Mouse (Mus musculus) hindbrain, embryonic 16.5 days (tissue): ENCODE results near the gene Mcl1. TPM values are rescaled to one million over a fixed set of nuclear protein-coding genes. Genes with fewer than 3 reads are reported as not detected.

Source experiments
- ATAC-seq: fragments of 200-750 bp; cut with Nextera tagmentation; 2 replicates; pipeline ENCODE4 v1.8.0; 2017; ENCODE audit warnings: moderate TSS enrichment, moderate library complexity
- H3K27ac ChIP-seq: fragments of 300-500 bp; sonication (generic); 2 replicates; pipeline ENCODE4 v1.5.1; 2014; ENCODE audit warnings: low read depth, mild to moderate bottlenecking, control low read depth, low read length, moderate library complexity
- H3K27me3 ChIP-seq: fragments of 300-500 bp; sonication (generic); replicated peaks from 2 replicates; pipeline ENCODE4 v1.6.1; 2014; ENCODE audit warnings: low read length; ENCODE audit not compliant: control insufficient read depth, insufficient read depth
- H3K36me3 ChIP-seq: fragments of 300-500 bp; sonication (generic); 2 replicates; pipeline ENCODE4 v1.6.1; 2014; ENCODE audit warnings: mild to moderate bottlenecking, low read length, moderate library complexity, mixed read lengths; ENCODE audit not compliant: control insufficient read depth, insufficient read depth
- H3K4me1 ChIP-seq: fragments of 300-500 bp; sonication (generic); 2 replicates; pipeline ENCODE4 v1.6.1; 2014; ENCODE audit warnings: low read depth, low read length; ENCODE audit not compliant: control insufficient read depth, insufficient read depth
- H3K4me2 ChIP-seq: fragments of 300-500 bp; sonication (generic); 2 replicates; pipeline ENCODE4 v1.6.1; 2014; ENCODE audit warnings: mild to moderate bottlenecking, low read length, control low read depth, moderate library complexity
- H3K4me3 ChIP-seq: fragments of 300-500 bp; sonication (generic); 2 replicates; pipeline ENCODE4 v1.5.1; 2014; ENCODE audit warnings: mild to moderate bottlenecking, low read length, control low read depth, moderate library complexity
- H3K9ac ChIP-seq: fragments of 300-500 bp; sonication (generic); 2 replicates; pipeline ENCODE4 v1.6.1; 2014; ENCODE audit warnings: low read depth, mild to moderate bottlenecking, control low read depth, low read length, moderate library complexity
- H3K9me3 ChIP-seq: fragments of 300-500 bp; sonication (generic); 2 replicates; pipeline ENCODE4 v1.6.1; 2014; ENCODE audit warnings: mild to moderate bottlenecking, low read length, moderate library complexity; ENCODE audit not compliant: control insufficient read depth
- WGBS: fragments of 180-500 bp; shearing (Covaris S2); extraction: QIAGEN DNeasy Blood & Tissue Kit; methylation state at CpG from one replicate; pipeline ENCODE4 v1.1.7; 2014; 5-methylcytosine and 5-hydroxymethylcytosine counted together
- polyA plus RNA-seq: library from polyadenylated mRNA; unstranded; fragments of >200 nt; fragmentation: Nextera tagmentation; extraction: Ambion mirVana; gene quantifications from 2 replicates; pipeline ENCODE4 v1.2.1, GENCODE M21; 2015

Mcl1 gene
- polyA plus RNA-seq, 1 experiment from 2014 or later: 20.2 TPM

GRCm38 (mm10) chr3:95694808-95695703 lies 36.5 kb downstream of the Mcl1 start:
- H3K4me3 ChIP-seq: no peak overlapping the region
- no peak overlapping the region for H3K27ac ChIP-seq
- 87% methylated on average over 11 of the region's 11 CpGs for WGBS
- H3K4me2 ChIP-seq: no peak overlapping the region
- H3K27me3 ChIP-seq: no peaks in the 10 kb centered on the region
- H3K4me1 ChIP-seq: no peaks in the 10 kb centered on the region; the same call in 1 of the 2 replicates
- no peak overlapping the region for H3K9ac ChIP-seq
- no peaks in the 10 kb centered on the region for H3K36me3 ChIP-seq
- no peaks in the 10 kb centered on the region for H3K9me3 ChIP-seq
- no peak for ATAC-seq

DNA sequence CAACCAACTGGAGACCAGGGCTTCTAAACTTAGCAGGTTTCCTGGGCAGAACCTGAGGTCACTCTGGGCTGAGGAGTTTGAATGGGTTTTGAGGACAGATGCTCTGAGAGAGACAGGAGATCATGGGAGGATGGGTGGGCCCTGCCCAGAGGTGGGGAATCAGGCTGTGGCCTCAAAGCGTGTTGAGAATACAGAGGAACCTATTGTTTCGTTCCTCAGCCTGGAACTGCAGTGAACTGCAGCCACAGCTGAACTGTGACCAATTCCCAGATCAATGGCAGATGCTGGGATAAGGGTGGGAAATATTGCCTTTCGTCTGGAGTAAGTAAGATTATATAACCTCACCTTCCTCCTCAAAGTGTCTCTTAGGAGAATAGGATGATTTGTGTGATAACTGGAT lies 37.2 kb downstream of the Mcl1 start:
- Histone ChIP-seq H3K4me3 (no peak overlapping the region), H3K36me3 (no peaks in the 10 kb centered on the region), H3K9me3 (no peaks in the 10 kb centered on the region), H3K27me3 (no peaks in the 10 kb centered on the region), H3K4me1 (no peaks in the 10 kb centered on the region; the same call in 1 of the 2 replicates), H3K9ac (no peak overlapping the region), H3K27ac (no peak overlapping the region), H3K4me2 (no peak overlapping the region)
- 25% methylated on average over 3 of the region's 3 CpGs for WGBS
- ATAC-seq: no peak

- no peaks in the 10 kb centered on the region for H3K9me3 ChIP-seq
- no peak for ATAC-seq
- no peak overlapping the region for H3K9ac ChIP-seq
- WGBS: 40% methylated on average over 7 of the region's 7 CpGs
- no peaks in the 10 kb centered on the region; the same call in 1 of the 2 replicates for H3K4me1 ChIP-seq
- H3K27me3 ChIP-seq: no peaks in the 10 kb centered on the region
- H3K36me3 ChIP-seq: no peaks in the 10 kb centered on the region
- no peak overlapping the region for H3K27ac ChIP-seq
- H3K4me3 ChIP-seq: no peak overlapping the region
- no peak overlapping the region for H3K4me2 ChIP-seq
Observed at GRCm38 (mm10) chr3:95696360-95696759, 37.8 kb downstream of the Mcl1 start.

GRCm38 (mm10) chr3:95698286-95698685 lies 39.7 kb downstream of the Mcl1 start:
- Histone ChIP-seq H3K4me2 (no peak overlapping the region), H3K36me3 (no peaks in the 10 kb centered on the region), H3K27ac (no peak overlapping the region), H3K27me3 (no peaks in the 10 kb centered on the region), H3K4me3 (no peak overlapping the region), H3K9ac (no peak overlapping the region), H3K9me3 (no peaks in the 10 kb centered on the region), H3K4me1 (peaks cover 3% of the 10 kb centered on the region; the same call in 1 of the 2 replicates)
- WGBS: 94% methylated on average over 4 of the region's 4 CpGs
- ATAC-seq: no peak

- H3K27ac ChIP-seq: no peak overlapping the region
- no peaks in the 10 kb centered on the region for H3K27me3 ChIP-seq
- 53% methylated on average over 6 of the region's 6 CpGs for WGBS
- peaks cover 3% of the 10 kb centered on the region; the same call in 1 of the 2 replicates for H3K4me1 ChIP-seq
- ATAC-seq: peak; percentile 47
- no peaks in the 10 kb centered on the region for H3K9me3 ChIP-seq
- no peak overlapping the region for H3K4me3 ChIP-seq
- H3K36me3 ChIP-seq: no peaks in the 10 kb centered on the region
- H3K9ac ChIP-seq: no peak overlapping the region
- no peak overlapping the region for H3K4me2 ChIP-seq
Observed at GRCm38 (mm10) chr3:95700233-95700681, 41.7 kb downstream of the Mcl1 start.

DNA sequence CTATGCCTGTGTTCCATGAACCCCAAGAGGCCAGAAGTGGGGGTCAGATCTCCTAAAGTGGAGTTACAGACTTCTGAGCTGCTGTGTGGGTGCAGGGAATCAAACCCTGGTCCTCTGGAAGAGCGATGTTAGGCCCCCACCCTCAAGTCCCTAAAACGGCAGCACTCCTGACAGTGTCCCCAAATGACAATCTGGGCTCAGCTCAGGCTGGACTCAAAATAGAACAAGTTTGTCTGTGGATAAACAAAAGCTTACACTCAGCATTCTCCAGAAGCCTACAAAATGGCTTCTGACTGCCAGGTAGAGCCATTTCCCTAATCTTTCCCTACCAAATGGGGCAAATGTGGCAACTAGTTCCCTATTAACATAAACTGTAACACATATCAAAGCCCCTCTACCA lies 42.5 kb downstream of the Mcl1 start:
- no peak overlapping the region for H3K27ac ChIP-seq
- H3K4me3 ChIP-seq: no peak overlapping the region
- no peaks in the 10 kb centered on the region for H3K36me3 ChIP-seq
- no peaks in the 10 kb centered on the region for H3K27me3 ChIP-seq
- H3K4me2 ChIP-seq: no peak overlapping the region
- no peak overlapping the region for H3K9ac ChIP-seq
- peaks cover 3% of the 10 kb centered on the region; the same call in 1 of the 2 replicates for H3K4me1 ChIP-seq
- 87% methylated on average over 2 of the region's 2 CpGs for WGBS
- no peaks in the 10 kb centered on the region for H3K9me3 ChIP-seq
- no peak for ATAC-seq

GRCm38 (mm10) chr3:95701877-95702540 lies 43.4 kb downstream of the Mcl1 start:
- Histone ChIP-seq H3K27me3 (no peaks in the 10 kb centered on the region), H3K27ac (no peak overlapping the region), H3K9me3 (no peaks in the 10 kb centered on the region), H3K9ac (peak overlapping the region; percentile 35), H3K4me3 (peak overlapping the region; percentile 25), H3K4me2 (peak overlapping the region; percentile 49), H3K4me1 (peaks cover 3% of the 10 kb centered on the region; the same call in 1 of the 2 replicates), H3K36me3 (no peaks in the 10 kb centered on the region)
- WGBS: 5% methylated on average over 24 of the region's 24 CpGs
- peak; percentile 85 for ATAC-seq

- Histone ChIP-seq H3K4me3 (no peak overlapping the region), H3K4me1 (peaks cover 3% of the 10 kb centered on the region; the same call in 1 of the 2 replicates), H3K4me2 (no peak overlapping the region), H3K27me3 (no peaks in the 10 kb centered on the region), H3K36me3 (no peaks in the 10 kb centered on the region), H3K27ac (no peak overlapping the region), H3K9ac (no peak overlapping the region), H3K9me3 (no peaks in the 10 kb centered on the region)
- no peak for ATAC-seq
- WGBS: 96% methylated on average over 3 of the region's 3 CpGs
Observed at GRCm38 (mm10) chr3:95703276-95703675, 44.7 kb downstream of the Mcl1 start.

- no peak overlapping the region for H3K9ac ChIP-seq
- 91% methylated on average over 4 of the region's 4 CpGs for WGBS
- H3K36me3 ChIP-seq: no peaks in the 10 kb centered on the region
- ATAC-seq: no peak
- no peak overlapping the region for H3K4me2 ChIP-seq
- no peaks in the 10 kb centered on the region for H3K27me3 ChIP-seq
- H3K9me3 ChIP-seq: no peaks in the 10 kb centered on the region
- H3K4me3 ChIP-seq: no peak overlapping the region
- H3K27ac ChIP-seq: no peak overlapping the region
- H3K4me1 ChIP-seq: peaks cover 3% of the 10 kb centered on the region; the same call in 1 of the 2 replicates
Observed at GRCm38 (mm10) chr3:95704612-95705011, 46.0 kb downstream of the Mcl1 start.
